Mouse (Mus musculus): ENCODE data around the gene Fli1. TPM values are rescaled to one million over a fixed set of nuclear protein-coding genes. Genes with fewer than 3 reads are reported as not detected.

Fli1 gene
- total and polyA plus RNA-seq, 2 experiments from 2014 or later = 6.8 to 7.0 TPM

DNA sequence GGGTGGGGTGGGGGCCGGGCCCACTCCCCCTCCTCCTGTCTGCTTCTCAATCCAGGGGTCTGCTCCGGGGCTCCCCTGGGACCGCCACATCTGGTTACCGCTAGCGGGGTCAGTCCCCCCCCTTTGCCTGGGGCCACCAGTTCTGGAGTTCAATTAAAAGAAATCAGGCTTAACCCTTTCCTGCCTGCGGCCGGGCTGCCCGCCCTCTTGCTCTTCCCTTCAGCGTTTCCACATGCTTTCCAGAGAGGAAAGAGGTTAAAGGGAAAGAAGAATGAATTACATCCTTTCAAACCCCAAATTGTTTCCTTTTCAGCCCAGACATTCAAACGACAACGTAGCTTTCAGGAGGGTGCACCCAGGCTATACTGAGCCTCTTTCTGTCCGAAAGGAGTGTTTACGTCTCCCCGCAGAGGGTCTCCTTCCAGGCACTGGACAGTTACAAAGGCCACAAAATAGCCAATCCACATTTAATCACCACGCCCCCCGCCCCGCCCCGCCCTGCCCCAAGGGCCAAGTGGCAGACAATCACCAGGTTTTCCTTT is 450 bp upstream of the Fli1 start:
- Histone ChIP-seq H3K27ac (ENCODE audit: low read depth, low read length) (no peak overlapping the region), H3K36me3 (ENCODE audit: insufficient read depth) (no peaks in the 10 kb centered on the region), H3K9me3 (ENCODE audit: low read length) (no peaks in the 10 kb centered on the region), H3K9ac (no peak overlapping the region), H3K4me2 (ENCODE audit: low read depth) (peak overlapping the region; percentile 29), H3K27me3 (ENCODE audit: insufficient read depth, low read length) (peaks cover 92% of the 10 kb centered on the region), H3K4me1 (ENCODE audit: insufficient read depth) (peaks cover 11% of the 10 kb centered on the region; the same call in 1 of the 2 replicates), H3K4me3 (ENCODE audit: low read depth, low read length) (peak overlapping the region; percentile 22)
- no peak for DNase-seq
- no peak for TF ChIP-seq CTCF (IDR thresholded peaks at IDR 0.05; ENCODE audit: low read depth)
- ATAC-seq = no peak
- under 1% methylated on average over 18 of the region's 18 CpGs for WGBS

DNA sequence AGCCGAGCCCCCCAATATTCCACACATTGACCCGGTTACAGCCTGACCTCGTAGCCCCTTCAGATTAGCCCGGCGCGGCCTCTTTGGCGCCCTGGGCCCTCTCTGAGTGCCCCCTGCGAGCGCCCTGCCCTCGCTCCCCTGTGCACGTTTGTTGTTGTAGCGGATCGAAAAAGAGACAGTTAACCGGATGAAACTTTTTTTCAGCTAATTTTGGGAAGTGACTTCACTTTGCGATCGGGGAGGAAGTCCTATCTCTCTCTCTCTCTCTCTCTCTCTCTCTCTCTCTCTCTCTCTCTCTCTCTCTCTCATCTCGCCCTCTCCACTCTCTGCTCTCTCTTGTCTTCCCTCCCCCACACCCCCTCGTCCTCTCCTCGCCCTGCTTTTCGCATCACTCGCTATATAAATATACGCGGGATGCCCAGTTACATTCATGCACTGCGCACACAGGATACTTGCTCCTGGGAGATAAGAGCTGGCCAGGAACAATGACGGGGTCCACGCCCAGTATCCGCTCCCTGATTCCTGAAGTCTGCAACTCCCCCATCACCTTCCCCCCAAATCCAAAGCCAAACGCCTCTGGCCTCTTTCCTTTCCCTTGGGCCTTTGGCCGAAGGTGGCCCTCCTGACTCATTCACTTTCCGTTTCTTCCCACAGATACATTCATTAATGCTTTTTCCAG is 1.3 kb downstream of the Fli1 start:
- no peak for TF ChIP-seq CTCF (IDR thresholded peaks at IDR 0.05; ENCODE audit: low read depth)
- H3K4me2 ChIP-seq (ENCODE audit: low read depth) = peak overlapping the region; percentile 90
- peaks cover 11% of the 10 kb centered on the region; the same call in 1 of the 2 replicates for H3K4me1 ChIP-seq (ENCODE audit: insufficient read depth)
- ATAC-seq = 0 out of 2 replicates have a peak, but pooled peaks have one; percentile 2
- H3K4me3 ChIP-seq (ENCODE audit: low read depth, low read length) = peak overlapping the region; percentile 42
- H3K27me3 ChIP-seq (ENCODE audit: insufficient read depth, low read length) = peaks cover 76% of the 10 kb centered on the region
- H3K9me3 ChIP-seq (ENCODE audit: low read length) = no peaks in the 10 kb centered on the region
- no peaks in the 10 kb centered on the region for H3K36me3 ChIP-seq (ENCODE audit: insufficient read depth)
- under 1% methylated on average over 29 of the region's 30 CpGs for WGBS
- H3K9ac ChIP-seq = peak overlapping the region; percentile 47
- 0 out of 2 replicates have a peak overlapping the region, but pooled peaks have one; percentile 54 for H3K27ac ChIP-seq (ENCODE audit: low read depth, low read length)
- DNase-seq = peak; percentile 38

DNA sequence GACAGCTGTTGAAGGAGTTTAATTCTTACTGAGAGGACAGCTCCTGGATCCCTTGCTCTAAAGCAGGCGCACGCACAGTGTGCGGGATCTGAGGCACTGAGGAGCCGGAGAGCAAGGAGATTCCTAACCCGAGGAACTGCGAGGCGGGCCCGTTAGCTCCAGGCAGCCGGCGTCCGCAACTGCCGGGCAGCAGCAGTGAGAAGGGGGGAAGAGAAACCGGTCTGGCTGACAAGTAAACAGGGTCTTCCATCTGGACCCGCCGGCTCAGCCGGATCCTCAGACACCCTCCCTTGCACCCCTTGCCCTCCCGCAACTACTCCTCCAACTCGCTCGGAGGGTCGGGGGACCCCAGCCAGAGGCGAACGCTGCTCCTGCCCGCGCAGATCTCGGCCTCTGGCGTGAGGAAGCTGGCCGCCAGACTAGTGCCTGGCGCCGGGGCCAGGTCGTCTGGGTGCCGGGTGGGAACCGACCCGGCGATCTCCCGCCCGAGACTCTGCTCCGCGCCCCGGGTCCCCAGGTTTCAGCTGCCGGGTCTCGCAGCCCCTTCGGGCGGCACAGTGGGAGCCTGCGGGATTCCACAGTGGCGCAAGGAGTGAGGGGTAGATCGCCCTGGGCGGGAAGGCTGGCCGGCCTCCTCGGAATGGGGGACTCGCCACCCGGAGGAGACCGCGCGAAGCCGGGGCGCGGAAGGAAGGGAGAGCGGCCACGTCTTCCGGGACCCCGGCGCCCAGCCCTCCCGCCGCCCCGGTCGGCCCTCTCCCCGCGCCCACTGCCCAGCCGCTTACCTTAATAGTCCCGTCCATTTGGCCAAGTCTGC is 2.0 kb downstream of the Fli1 start:
- Histone ChIP-seq H3K27ac (ENCODE audit: low read depth, low read length) (0 out of 2 replicates have a peak overlapping the region, but pooled peaks have one; percentile 54), H3K4me2 (ENCODE audit: low read depth) (peak overlapping the region; percentile 90), H3K27me3 (ENCODE audit: insufficient read depth, low read length) (peaks cover 69% of the 10 kb centered on the region), H3K4me1 (ENCODE audit: insufficient read depth) (peaks cover 11% of the 10 kb centered on the region; the same call in 1 of the 2 replicates), H3K9me3 (ENCODE audit: low read length) (no peaks in the 10 kb centered on the region), H3K36me3 (ENCODE audit: insufficient read depth) (no peaks in the 10 kb centered on the region), H3K4me3 (ENCODE audit: low read depth, low read length) (peak overlapping the region; percentile 42), H3K9ac (peak overlapping the region; percentile 47)
- peak; percentile 52 for ATAC-seq
- WGBS = 1% methylated on average over 70 of the region's 70 CpGs
- peak; percentile 28 for DNase-seq
- TF ChIP-seq CTCF (IDR thresholded peaks at IDR 0.05; ENCODE audit: low read depth) = no peak

DNA sequence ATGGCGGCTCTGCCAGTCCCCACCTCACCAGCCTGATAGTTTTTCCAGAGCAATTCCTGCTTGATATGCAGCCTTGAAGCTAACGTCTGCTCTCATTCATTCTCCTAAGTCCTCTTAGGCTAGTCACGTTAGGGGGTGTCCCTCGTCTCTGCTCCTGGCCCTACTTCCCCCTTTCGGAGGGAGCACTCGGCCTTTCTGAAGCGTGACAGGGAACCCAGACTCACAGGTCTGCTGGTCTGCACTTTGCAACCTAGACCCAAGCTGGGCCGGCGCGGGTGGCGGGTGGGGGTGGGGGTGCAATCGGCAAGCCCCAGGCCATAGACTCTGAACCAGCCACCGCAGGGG is 2.6 kb downstream of the Fli1 start:
- TF ChIP-seq CTCF (IDR thresholded peaks at IDR 0.05; ENCODE audit: low read depth) = no peak
- Histone ChIP-seq H3K4me3 (ENCODE audit: low read depth, low read length) (peak overlapping the region; percentile 42), H3K9ac (peak overlapping the region; percentile 47; the same call in 1 of the 2 replicates), H3K4me2 (ENCODE audit: low read depth) (peak overlapping the region; percentile 90), H3K27me3 (ENCODE audit: insufficient read depth, low read length) (peaks cover 63% of the 10 kb centered on the region), H3K4me1 (ENCODE audit: insufficient read depth) (peaks cover 8% of the 10 kb centered on the region; the same call in 1 of the 2 replicates), H3K9me3 (ENCODE audit: low read length) (no peaks in the 10 kb centered on the region), H3K27ac (ENCODE audit: low read depth, low read length) (no peak overlapping the region), H3K36me3 (ENCODE audit: insufficient read depth) (no peaks in the 10 kb centered on the region)
- ATAC-seq (peak; percentile 40; the same call in 1 of the 2 replicates), DNase-seq (no peak)
- WGBS = 3% methylated on average over 13 of the region's 13 CpGs

DNA sequence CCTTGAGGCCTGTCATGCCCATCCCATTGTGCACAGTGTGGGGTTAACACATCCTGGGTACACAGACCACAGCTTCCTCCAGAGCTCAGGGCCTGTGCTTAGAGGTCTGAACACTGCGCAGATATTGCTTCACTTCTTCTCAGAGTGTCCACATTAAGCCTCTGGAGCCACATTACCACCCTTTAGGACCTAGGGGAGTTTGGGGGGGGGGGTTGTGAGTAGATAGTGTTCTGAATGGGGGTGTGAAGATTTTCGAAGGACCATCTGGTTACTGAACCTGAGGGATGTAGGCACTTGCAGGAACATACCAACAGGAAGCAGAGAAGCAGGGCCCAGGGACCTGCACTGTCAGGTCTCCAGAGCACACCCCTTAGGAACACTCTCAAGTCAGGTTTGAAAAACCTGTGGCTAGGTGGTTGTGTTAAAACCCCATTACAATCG is 3.3 kb downstream of the Fli1 start:
- Histone ChIP-seq H3K9me3 (ENCODE audit: low read length) (no peaks in the 10 kb centered on the region), H3K27ac (ENCODE audit: low read depth, low read length) (no peak overlapping the region), H3K4me3 (ENCODE audit: low read depth, low read length) (no peak overlapping the region), H3K9ac (no peak overlapping the region), H3K4me2 (ENCODE audit: low read depth) (no peak overlapping the region), H3K27me3 (ENCODE audit: insufficient read depth, low read length) (peaks cover 57% of the 10 kb centered on the region), H3K36me3 (ENCODE audit: insufficient read depth) (no peaks in the 10 kb centered on the region), H3K4me1 (ENCODE audit: insufficient read depth) (peaks cover 8% of the 10 kb centered on the region; the same call in 1 of the 2 replicates)
- no peak for TF ChIP-seq CTCF (IDR thresholded peaks at IDR 0.05; ENCODE audit: low read depth)
- DNase-seq (no peak), ATAC-seq (no peak)
- 43% methylated on average over 3 of the region's 3 CpGs for WGBS

DNA sequence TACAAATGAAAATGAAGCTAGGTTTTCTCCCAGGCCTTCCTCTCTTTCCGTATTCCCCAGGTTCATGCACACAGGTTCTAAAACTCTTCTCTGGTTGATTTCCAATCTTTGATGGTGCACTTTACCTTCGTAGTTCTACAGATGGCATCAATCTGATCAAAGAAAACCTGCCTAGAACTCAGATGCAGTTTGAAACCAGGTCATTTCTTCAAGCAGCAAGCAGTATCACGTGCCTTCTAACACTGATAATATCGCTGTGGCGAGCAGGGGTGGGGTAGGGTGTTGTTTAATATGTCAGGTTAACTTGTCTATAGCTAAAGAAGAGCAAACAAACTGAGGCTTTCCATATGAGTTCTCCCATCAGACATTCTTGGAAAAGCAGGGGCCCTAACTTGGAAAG is 4.5 kb downstream of the Fli1 start:
- no peaks in the 10 kb centered on the region for H3K36me3 ChIP-seq (ENCODE audit: insufficient read depth)
- 88% methylated on average over 5 of the region's 5 CpGs for WGBS

More for the DNA sequence above, 4.5 kb downstream of the Fli1 start:
- Histone ChIP-seq H3K4me3 (ENCODE audit: low read depth, low read length) (no peak overlapping the region), H3K9ac (no peak overlapping the region), H3K4me2 (ENCODE audit: low read depth) (no peak overlapping the region), H3K27me3 (ENCODE audit: insufficient read depth, low read length) (peaks cover 45% of the 10 kb centered on the region), H3K27ac (ENCODE audit: low read depth, low read length) (no peak overlapping the region), H3K9me3 (ENCODE audit: low read length) (no peaks in the 10 kb centered on the region), H3K4me1 (ENCODE audit: insufficient read depth) (peaks cover 8% of the 10 kb centered on the region; the same call in 1 of the 2 replicates)
- no peak for TF ChIP-seq CTCF (IDR thresholded peaks at IDR 0.05; ENCODE audit: low read depth)
- ATAC-seq (no peak), DNase-seq (no peak)
